Mouse (Mus musculus): ENCODE measurements around the gene Gm29797.

GRCm38 (mm10) chr2:181687586-181687985, 30.8 kb downstream of the Gm29797 start:
- TF ChIP-seq POLR2A (IDR thresholded peaks at IDR 0.05; ENCODE audit: low read depth, low read length), result no peak; the same call in 1 of the 2 replicates
- no peak for TF ChIP-seq CTCF (conservative IDR thresholded peaks at IDR 0.05 in 1 of 2, IDR thresholded peaks at IDR 0.05 in 1 of 2; ENCODE audit: low read depth in 2 of 2, low read length in 2 of 2)
